Mouse (Mus musculus) granulocyte monocyte progenitor cell, adult 5-6 weeks (primary cell): ENCODE results near the gene Nploc4. TPM values are rescaled to one million over a fixed set of nuclear protein-coding genes. Genes with fewer than 3 reads are reported as not detected.
"Not testable (repeated sequence)": the region's sequence is repeated elsewhere in the genome, so short reads cannot be mapped to it uniquely, and the experiment has no call there.

Source experiments
- ATAC-seq: replicated peaks from 2 replicates; pipeline ENCODE4 v1.8.0; 2016; ENCODE audit warnings: mild to moderate bottlenecking, moderate TSS enrichment, inconsistent platforms; ENCODE audit not compliant: poor library complexity, severe bottlenecking
- total RNA-seq, 2 experiments: library from RNA; stranded (forward) in 1 of 2; stranded (reverse) in 1 of 2; fragments of 200-712, 200-1000 nt in 1 of 2; fragments of >200 nt in 1 of 2; fragmentation: Nextera tagmentation in 1 of 2; gene quantifications; 2 replicates each; pipeline ENCODE4 v1.2.3; 2014 to 2017

The Nploc4 gene
- total RNA-seq, 2 experiments from 2014 or later, result 36.6 to 54.6 TPM

GRCm38 (mm10) chr11:120444106-120444505, 6.6 kb upstream of the Nploc4 start:
- ATAC-seq, result peak; percentile 55

- no peak for ATAC-seq
These were observed 5.3 kb upstream of the Nploc4 start for GRCm38 (mm10) chr11:120442765-120443280.

GRCm38 (mm10) chr11:120442344-120442743, 4.8 kb upstream of the Nploc4 start, which contains the start of gene Tspan10:
TSS of gene Tspan10 (plus strand) at chr11:120442644.
- ATAC-seq, result no peak

- no peak for ATAC-seq
These were observed 413 bp upstream of the Nploc4 start for GRCm38 (mm10) chr11:120437857-120438385.

- no peak for ATAC-seq
These were observed 10.8 kb downstream of the Nploc4 start for GRCm38 (mm10) chr11:120426727-120427126.

GRCm38 (mm10) chr11:120423569-120424295, 13.8 kb downstream of the Nploc4 start:
- peak; percentile 61 for ATAC-seq

- no peak for ATAC-seq
These were observed 14.6 kb downstream of the Nploc4 start for GRCm38 (mm10) chr11:120422651-120423568.

- no peak for ATAC-seq
These were observed 18.9 kb downstream of the Nploc4 start for GRCm38 (mm10) chr11:120418592-120418991.

- ATAC-seq, result no peak
These were observed 19.7 kb downstream of the Nploc4 start for GRCm38 (mm10) chr11:120417852-120418251.

GRCm38 (mm10) chr11:120413621-120414020, 23.9 kb downstream of the Nploc4 start:
- not testable (repeated sequence) for ATAC-seq

GRCm38 (mm10) chr11:120406445-120406844, 31.1 kb downstream of the Nploc4 start:
- ATAC-seq, result no peak

GRCm38 (mm10) chr11:120405867-120406266, 31.6 kb downstream of the Nploc4 start:
- no peak for ATAC-seq

GRCm38 (mm10) chr11:120404814-120405213, 32.7 kb downstream of the Nploc4 start:
- peak; percentile 86 for ATAC-seq

- no peak for ATAC-seq
These were observed 38.2 kb downstream of the Nploc4 start for GRCm38 (mm10) chr11:120399319-120399718.

- ATAC-seq, result no peak
These were observed 39.9 kb downstream of the Nploc4 start for GRCm38 (mm10) chr11:120397602-120398001.

- ATAC-seq, result no peak
These were observed 41.8 kb downstream of the Nploc4 start for GRCm38 (mm10) chr11:120395661-120396060.

GRCm38 (mm10) chr11:120388580-120388979, 48.9 kb downstream of the Nploc4 start:
- ATAC-seq, result no peak

GRCm38 (mm10) chr11:120387157-120387556, 50.4 kb downstream of the Nploc4 start:
- ATAC-seq, result no peak

GRCm38 (mm10) chr11:120386632-120387031, 50.9 kb downstream of the Nploc4 start:
- ATAC-seq, result no peak

GRCm38 (mm10) chr11:120382509-120382908, 55.0 kb downstream of the Nploc4 start:
- no peak for ATAC-seq

GRCm38 (mm10) chr11:120381157-120381556, 56.4 kb downstream of the Nploc4 start:
- ATAC-seq, result no peak
